Mouse (Mus musculus): Measurements from ENCODE around the gene Peg3. TPM values are rescaled to one million over a fixed set of nuclear protein-coding genes. Genes with fewer than 3 reads are reported as not detected.

The Peg3 gene
- polyA plus RNA-seq, 1 experiment from 2014 or later: 181 TPM

DNA sequence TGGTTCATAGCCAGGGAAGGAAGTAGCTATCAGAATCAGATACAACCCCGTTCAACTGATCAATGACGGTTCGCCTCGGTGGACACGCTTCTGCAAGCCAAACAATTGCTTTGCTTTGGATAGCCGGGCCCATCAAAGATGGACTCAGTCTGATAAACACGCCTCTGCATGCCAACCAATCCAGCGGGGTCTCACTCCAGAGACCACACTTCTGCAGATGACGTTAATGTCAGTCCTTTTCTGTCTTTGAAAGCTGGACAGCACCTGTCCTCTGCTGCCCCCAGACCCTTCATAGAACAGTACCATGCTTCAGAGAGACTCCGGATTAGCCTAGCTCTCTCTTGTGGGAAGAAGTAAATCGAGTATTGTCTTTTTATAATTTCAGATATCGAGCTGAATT is 29.5 kb upstream of the Peg3 start:
- Histone ChIP-seq H3K9me3 (ENCODE audit: control insufficient read depth, low read length) (no peaks in the 10 kb centered on the region), H3K27ac (ENCODE audit: low read depth, low read length) (no peak overlapping the region), H3K27me3 (replicated peaks; ENCODE audit: control insufficient read depth, insufficient read depth, low read length) (no peaks in the 10 kb centered on the region), H3K4me3 (ENCODE audit: low read depth, low read length) (no peak overlapping the region), H3K9ac (ENCODE audit: low read depth, low read length) (no peak overlapping the region), H3K36me3 (ENCODE audit: control insufficient read depth, insufficient read depth, low read length) (no peaks in the 10 kb centered on the region), H3K4me1 (replicated peaks; ENCODE audit: control insufficient read depth, insufficient read depth, low read length) (no peaks in the 10 kb centered on the region), H3K4me2 (no peak overlapping the region)
- DNase-seq (ENCODE audit: low spot score): no peak
- 71% methylated on average over 12 of the region's 12 CpGs for WGBS
- no peak for ATAC-seq (replicated peaks; ENCODE audit: low FRiP score)

DNA sequence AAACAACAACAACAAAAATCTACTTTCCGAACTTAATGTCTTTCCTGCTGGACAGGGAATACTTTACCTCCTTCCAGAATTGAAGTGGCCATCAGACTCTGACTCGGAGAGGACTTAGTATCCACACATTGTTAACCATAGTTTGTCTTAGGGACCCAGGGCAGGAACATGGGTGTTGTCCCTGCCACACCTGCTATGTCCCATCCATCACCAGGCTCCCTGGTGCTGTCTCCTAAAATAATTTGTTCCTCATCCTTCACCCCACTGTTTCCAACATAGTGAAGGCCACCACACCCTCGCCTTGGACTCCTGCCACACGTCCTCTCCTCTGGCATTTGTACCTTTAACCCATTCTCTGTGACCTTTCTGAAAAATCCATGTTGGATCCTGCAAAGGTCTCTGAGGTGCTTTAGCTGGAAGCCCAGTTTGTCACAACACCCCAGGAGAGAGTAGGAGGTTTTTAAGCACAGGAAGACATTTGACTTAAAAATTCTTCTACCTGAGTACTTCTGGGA is 26.6 kb upstream of the Peg3 start:
- no peak for DNase-seq (ENCODE audit: low spot score)
- Histone ChIP-seq H3K9me3 (ENCODE audit: control insufficient read depth, low read length) (no peaks in the 10 kb centered on the region), H3K9ac (ENCODE audit: low read depth, low read length) (no peak overlapping the region), H3K27me3 (replicated peaks; ENCODE audit: control insufficient read depth, insufficient read depth, low read length) (no peaks in the 10 kb centered on the region), H3K4me2 (no peak overlapping the region), H3K36me3 (ENCODE audit: control insufficient read depth, insufficient read depth, low read length) (no peaks in the 10 kb centered on the region), H3K27ac (ENCODE audit: low read depth, low read length) (no peak overlapping the region), H3K4me3 (ENCODE audit: low read depth, low read length) (no peak overlapping the region), H3K4me1 (replicated peaks; ENCODE audit: control insufficient read depth, insufficient read depth, low read length) (no peaks in the 10 kb centered on the region)
- 76% methylated on average over 4 of the region's 4 CpGs for WGBS
- ATAC-seq (replicated peaks; ENCODE audit: low FRiP score): no peak

DNA sequence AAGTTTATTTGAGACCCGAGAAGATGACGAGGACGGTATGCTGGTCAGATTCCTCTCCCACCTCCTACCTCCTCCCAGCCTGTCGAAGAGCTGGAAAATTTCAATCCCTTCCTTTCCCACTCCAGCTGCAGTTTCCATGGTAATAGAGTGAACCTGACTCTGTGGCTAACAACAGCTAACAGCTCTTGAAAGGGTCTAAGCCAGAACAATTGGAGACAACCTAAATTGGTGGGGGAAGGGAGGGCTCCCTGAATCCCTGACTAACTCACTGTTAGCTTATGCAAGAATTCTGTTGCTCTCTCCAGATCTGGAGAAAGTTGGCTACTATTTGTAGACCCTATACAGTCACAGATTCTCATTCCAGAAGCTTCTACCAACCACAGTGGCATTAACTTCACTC is 23.2 kb upstream of the Peg3 start:
- DNase-seq (ENCODE audit: low spot score) (no peak), ATAC-seq (replicated peaks; ENCODE audit: low FRiP score) (no peak)
- Histone ChIP-seq H3K4me3 (ENCODE audit: low read depth, low read length) (no peak overlapping the region), H3K9ac (ENCODE audit: low read depth, low read length) (no peak overlapping the region), H3K36me3 (ENCODE audit: control insufficient read depth, insufficient read depth, low read length) (no peaks in the 10 kb centered on the region), H3K4me1 (replicated peaks; ENCODE audit: control insufficient read depth, insufficient read depth, low read length) (no peaks in the 10 kb centered on the region), H3K27me3 (replicated peaks; ENCODE audit: control insufficient read depth, insufficient read depth, low read length) (no peaks in the 10 kb centered on the region), H3K9me3 (ENCODE audit: control insufficient read depth, low read length) (no peaks in the 10 kb centered on the region), H3K27ac (ENCODE audit: low read depth, low read length) (no peak overlapping the region), H3K4me2 (no peak overlapping the region)
- WGBS: 33% methylated on average over 4 of the region's 4 CpGs

DNA sequence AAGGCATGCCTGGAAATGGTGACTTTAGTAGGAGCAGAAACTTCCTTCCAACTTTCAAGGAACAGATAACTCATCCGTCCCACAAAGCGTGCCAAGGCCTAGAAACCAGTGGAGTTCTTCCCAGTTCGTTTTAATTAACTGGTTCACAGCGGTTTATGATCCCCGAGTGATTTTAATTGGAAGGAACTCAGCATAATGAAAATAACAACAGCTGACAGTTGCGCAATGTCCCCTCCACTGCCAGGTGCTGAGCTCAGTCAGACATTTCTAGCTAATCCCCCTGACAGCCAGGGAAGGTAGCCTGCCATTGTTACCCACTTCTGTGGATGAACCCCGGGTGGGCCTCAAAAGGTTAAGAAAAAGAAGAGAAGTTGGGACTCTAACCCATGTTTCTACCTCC is 19.0 kb upstream of the Peg3 start:
- no peaks in the 10 kb centered on the region for H3K27me3 ChIP-seq (replicated peaks; ENCODE audit: control insufficient read depth, insufficient read depth, low read length)
- H3K27ac ChIP-seq (ENCODE audit: low read depth, low read length): no peak overlapping the region
- ATAC-seq (replicated peaks; ENCODE audit: low FRiP score) (no peak), DNase-seq (ENCODE audit: low spot score) (no peak)
- H3K4me1 ChIP-seq (replicated peaks; ENCODE audit: control insufficient read depth, insufficient read depth, low read length): no peaks in the 10 kb centered on the region
- no peak overlapping the region for H3K4me2 ChIP-seq
- WGBS: 70% methylated on average over 7 of the region's 7 CpGs
- no peaks in the 10 kb centered on the region for H3K36me3 ChIP-seq (ENCODE audit: control insufficient read depth, insufficient read depth, low read length)
- H3K9ac ChIP-seq (ENCODE audit: low read depth, low read length): no peak overlapping the region
- H3K9me3 ChIP-seq (ENCODE audit: control insufficient read depth, low read length): no peaks in the 10 kb centered on the region
- H3K4me3 ChIP-seq (ENCODE audit: low read depth, low read length): no peak overlapping the region

DNA sequence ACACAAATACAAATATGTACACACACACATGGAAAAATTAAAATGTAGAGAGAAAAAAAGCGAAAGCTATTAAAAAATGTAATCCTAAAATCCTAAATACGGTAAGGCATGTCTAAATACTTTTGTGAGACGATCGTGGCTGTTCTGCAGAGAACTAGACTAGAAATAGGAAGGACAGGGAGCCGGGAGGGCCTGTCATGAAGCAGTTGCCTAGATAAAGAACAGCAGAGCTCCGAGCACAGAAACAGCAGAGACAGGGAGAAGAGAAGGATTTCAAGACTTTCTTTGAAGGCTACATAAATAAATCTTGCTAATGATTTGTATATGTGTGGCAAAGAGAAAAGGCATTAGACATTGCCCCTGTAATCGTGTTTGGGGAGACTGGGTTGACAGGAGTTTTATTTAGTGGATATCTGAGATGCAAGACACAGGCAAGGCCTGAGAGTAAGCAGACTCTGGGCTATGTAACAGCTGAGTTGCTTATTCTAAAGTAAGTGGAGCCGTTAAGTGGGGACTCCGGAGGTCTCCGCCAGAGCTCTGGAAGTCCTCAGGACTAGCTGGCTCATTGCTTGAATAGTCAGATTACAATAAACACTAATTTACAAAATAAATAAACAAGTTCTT is 14.2 kb upstream of the Peg3 start:
- no peak for DNase-seq (ENCODE audit: low spot score)
- no peaks in the 10 kb centered on the region for H3K27me3 ChIP-seq (replicated peaks; ENCODE audit: control insufficient read depth, insufficient read depth, low read length)
- no peaks in the 10 kb centered on the region for H3K4me1 ChIP-seq (replicated peaks; ENCODE audit: control insufficient read depth, insufficient read depth, low read length)
- H3K27ac ChIP-seq (ENCODE audit: low read depth, low read length): peak overlapping the region; percentile 53; the same call in 1 of the 2 replicates
- peak; percentile 51 for ATAC-seq (replicated peaks; ENCODE audit: low FRiP score)
- no peaks in the 10 kb centered on the region; the same call in 1 of the 2 replicates for H3K36me3 ChIP-seq (ENCODE audit: control insufficient read depth, insufficient read depth, low read length)
- 53% methylated on average over 10 of the region's 10 CpGs for WGBS
- H3K4me2 ChIP-seq: no peak overlapping the region
- H3K4me3 ChIP-seq (ENCODE audit: low read depth, low read length): no peak overlapping the region
- no peak overlapping the region for H3K9ac ChIP-seq (ENCODE audit: low read depth, low read length)
- H3K9me3 ChIP-seq (ENCODE audit: control insufficient read depth, low read length): no peaks in the 10 kb centered on the region

DNA sequence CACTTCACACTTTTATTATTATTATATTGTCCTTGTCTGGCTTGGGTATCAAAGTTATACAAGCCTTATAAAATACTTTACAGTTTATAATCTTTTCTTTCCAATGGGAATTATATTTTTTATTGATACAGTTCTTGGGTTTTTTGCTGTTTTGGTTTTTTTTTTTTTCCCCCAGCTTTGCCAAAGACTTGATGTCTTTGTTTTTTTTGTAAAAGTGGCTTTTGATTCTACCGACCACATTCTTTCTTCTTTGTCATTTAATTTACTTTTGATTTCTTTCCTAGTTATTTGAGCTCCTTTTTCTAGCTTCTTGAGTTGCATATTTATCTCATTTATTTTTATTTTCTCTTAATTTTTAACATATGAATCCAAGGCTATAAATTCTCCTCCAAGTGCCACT is 5.8 kb upstream of the Peg3 start:
- Histone ChIP-seq H3K4me2 (no peak overlapping the region), H3K36me3 (ENCODE audit: control insufficient read depth, insufficient read depth, low read length) (no peaks in the 10 kb centered on the region), H3K9me3 (ENCODE audit: control insufficient read depth, low read length) (peaks cover 3% of the 10 kb centered on the region), H3K9ac (ENCODE audit: low read depth, low read length) (no peak overlapping the region), H3K27ac (ENCODE audit: low read depth, low read length) (no peak overlapping the region), H3K4me3 (ENCODE audit: low read depth, low read length) (no peak overlapping the region), H3K4me1 (replicated peaks; ENCODE audit: control insufficient read depth, insufficient read depth, low read length) (no peaks in the 10 kb centered on the region), H3K27me3 (replicated peaks; ENCODE audit: control insufficient read depth, insufficient read depth, low read length) (no peaks in the 10 kb centered on the region)
- ATAC-seq (replicated peaks; ENCODE audit: low FRiP score) (no peak), DNase-seq (ENCODE audit: low spot score) (no peak)
- 69% methylated on average over 1 of the region's 1 CpGs for WGBS

DNA sequence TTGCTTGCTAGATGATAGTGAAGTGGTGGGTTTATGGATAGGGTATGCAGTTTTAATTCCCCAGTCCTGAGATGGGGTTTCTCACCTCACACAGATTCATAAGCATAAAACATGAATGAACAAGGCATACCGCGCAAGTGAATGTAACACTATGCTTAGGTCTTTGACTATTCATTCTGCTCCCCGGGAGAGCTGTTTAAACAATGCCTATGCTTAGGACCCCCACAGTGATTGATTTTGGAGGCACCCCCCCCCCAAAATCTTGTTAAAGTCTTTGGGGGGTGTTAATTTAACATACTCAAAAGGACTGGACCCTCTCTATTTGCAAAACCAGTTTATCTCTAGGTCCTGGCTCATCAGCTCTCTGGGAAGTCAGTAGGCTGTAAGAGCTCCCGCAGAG is 1.7 kb upstream of the Peg3 start:
- Histone ChIP-seq H3K4me2 (peak overlapping the region; percentile 66), H3K27ac (ENCODE audit: low read depth, low read length) (peak overlapping the region; percentile 16; the same call in 1 of the 2 replicates), H3K9ac (ENCODE audit: low read depth, low read length) (peak overlapping the region; percentile 55), H3K27me3 (replicated peaks; ENCODE audit: control insufficient read depth, insufficient read depth, low read length) (no peaks in the 10 kb centered on the region), H3K36me3 (ENCODE audit: control insufficient read depth, insufficient read depth, low read length) (no peaks in the 10 kb centered on the region), H3K4me3 (ENCODE audit: low read depth, low read length) (peak overlapping the region; percentile 68), H3K4me1 (replicated peaks; ENCODE audit: control insufficient read depth, insufficient read depth, low read length) (no peaks in the 10 kb centered on the region), H3K9me3 (ENCODE audit: control insufficient read depth, low read length) (peaks cover 34% of the 10 kb centered on the region)
- no peak for DNase-seq (ENCODE audit: low spot score)
- 55% methylated on average over 4 of the region's 4 CpGs for WGBS
- ATAC-seq (replicated peaks; ENCODE audit: low FRiP score): no peak

DNA sequence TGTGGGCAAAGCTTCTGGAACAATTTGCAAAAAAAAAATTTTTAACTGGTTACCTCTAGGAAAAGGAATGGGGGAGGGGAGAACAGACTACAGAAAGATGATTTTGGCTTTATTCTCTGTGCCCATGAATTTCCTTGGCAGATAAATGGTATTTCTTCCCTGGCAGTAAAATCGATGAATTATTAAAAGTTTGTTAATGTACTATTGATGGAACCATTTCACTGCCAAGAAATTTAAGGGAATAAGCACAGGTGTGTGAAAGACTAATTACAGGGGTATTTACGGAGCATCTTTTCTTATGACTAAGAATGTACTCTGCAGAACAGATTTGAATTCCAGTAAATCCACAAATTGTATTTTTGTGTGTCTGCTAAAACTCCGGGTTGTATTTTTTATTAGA is 1.1 kb upstream of the Peg3 start:
- Histone ChIP-seq H3K36me3 (ENCODE audit: control insufficient read depth, insufficient read depth, low read length) (no peaks in the 10 kb centered on the region), H3K27me3 (replicated peaks; ENCODE audit: control insufficient read depth, insufficient read depth, low read length) (no peaks in the 10 kb centered on the region), H3K9me3 (ENCODE audit: control insufficient read depth, low read length) (peaks cover 34% of the 10 kb centered on the region), H3K4me1 (replicated peaks; ENCODE audit: control insufficient read depth, insufficient read depth, low read length) (no peaks in the 10 kb centered on the region), H3K4me3 (ENCODE audit: low read depth, low read length) (peak overlapping the region; percentile 68), H3K27ac (ENCODE audit: low read depth, low read length) (peak overlapping the region; percentile 16; the same call in 1 of the 2 replicates), H3K4me2 (peak overlapping the region; percentile 66), H3K9ac (ENCODE audit: low read depth, low read length) (no peak overlapping the region)
- ATAC-seq (replicated peaks; ENCODE audit: low FRiP score) (no peak), DNase-seq (ENCODE audit: low spot score) (no peak)
- 49% methylated on average over 3 of the region's 3 CpGs for WGBS

DNA sequence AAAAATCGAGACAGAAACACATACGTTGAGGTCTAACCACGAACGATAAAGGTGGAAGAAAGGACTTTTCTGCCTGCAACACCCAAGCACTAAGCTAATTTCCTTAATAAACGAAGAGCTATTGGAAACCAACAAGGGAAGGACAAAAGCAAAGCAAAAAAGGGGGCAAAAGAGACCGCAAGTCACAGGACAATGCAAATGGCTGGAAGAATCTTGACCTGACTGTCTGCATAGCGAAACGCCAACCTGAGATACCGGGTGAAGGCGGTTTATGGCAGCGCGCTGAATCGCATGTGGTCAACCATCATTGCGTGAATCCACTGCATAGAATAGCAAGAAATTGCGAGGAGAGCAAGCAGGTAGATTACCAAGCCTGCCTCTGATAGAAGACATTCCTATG is 570 bp upstream of the Peg3 start:
- H3K27me3 ChIP-seq (replicated peaks; ENCODE audit: control insufficient read depth, insufficient read depth, low read length): no peaks in the 10 kb centered on the region
- peak overlapping the region; percentile 68 for H3K4me3 ChIP-seq (ENCODE audit: low read depth, low read length)
- peak overlapping the region; percentile 66 for H3K4me2 ChIP-seq
- no peak for ATAC-seq (replicated peaks; ENCODE audit: low FRiP score)
- no peaks in the 10 kb centered on the region for H3K4me1 ChIP-seq (replicated peaks; ENCODE audit: control insufficient read depth, insufficient read depth, low read length)
- H3K36me3 ChIP-seq (ENCODE audit: control insufficient read depth, insufficient read depth, low read length): no peaks in the 10 kb centered on the region
- DNase-seq (ENCODE audit: low spot score): no peak
- H3K27ac ChIP-seq (ENCODE audit: low read depth, low read length): peak overlapping the region; percentile 39; the same call in 1 of the 2 replicates
- WGBS: 55% methylated on average over 15 of the region's 15 CpGs
- peak overlapping the region; percentile 48; the same call in 1 of the 2 replicates for H3K9ac ChIP-seq (ENCODE audit: low read depth, low read length)
- H3K9me3 ChIP-seq (ENCODE audit: control insufficient read depth, low read length): peaks cover 34% of the 10 kb centered on the region
